7 mouse cellular contexts compared by ENCODE assay signal in the genomic region with DNA sequence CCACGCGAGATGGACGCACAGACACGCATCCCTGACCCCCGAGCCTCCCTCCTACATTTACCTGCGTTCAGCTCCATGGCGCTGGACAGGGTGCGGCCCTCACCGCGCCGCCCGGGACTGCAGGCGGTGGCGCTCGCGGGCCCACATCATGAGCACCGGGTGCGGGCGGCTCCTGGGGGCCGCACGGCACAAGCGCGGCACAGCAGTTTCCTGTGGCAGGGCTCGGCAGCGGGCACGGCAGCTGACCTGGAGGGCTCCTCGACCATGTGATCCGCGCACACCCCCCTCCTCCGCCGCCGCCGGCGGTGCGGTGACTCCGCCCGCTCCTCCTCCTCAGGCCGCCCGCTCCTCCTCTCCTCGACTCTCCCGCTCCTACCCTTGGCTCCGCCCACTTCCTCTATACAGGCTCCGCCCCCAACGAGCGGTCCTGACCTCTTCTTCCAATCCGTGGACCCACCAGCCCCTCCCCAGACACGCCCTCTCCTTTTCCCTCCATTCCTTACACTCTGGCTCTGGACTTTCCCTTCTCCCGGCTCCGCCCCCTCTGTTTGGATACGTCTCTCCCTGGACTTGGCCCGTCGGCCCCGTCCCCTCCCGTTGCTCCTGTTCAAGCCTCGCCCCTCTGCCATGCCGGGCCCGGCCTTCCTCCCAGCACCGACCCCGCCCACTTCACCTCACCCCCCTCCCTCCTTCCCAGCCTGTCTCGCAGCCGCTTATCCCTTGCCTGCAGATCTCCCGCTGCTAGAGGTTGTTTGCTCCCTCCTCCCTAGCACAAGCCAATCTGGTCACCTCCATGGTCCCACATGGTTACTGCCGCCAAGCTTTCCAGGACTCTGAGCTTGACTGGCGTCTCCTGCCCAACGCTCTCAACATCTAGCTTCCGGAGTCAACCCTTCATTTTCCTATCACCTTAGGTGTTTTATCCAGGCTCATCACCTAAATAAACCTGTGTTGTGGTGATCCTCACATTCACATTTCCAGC. TPM values are rescaled to one million over a fixed set of nuclear protein-coding genes. Genes with fewer than 3 reads are reported as not detected.
DNase-seq lines count a peak whose midpoint lies in the region; ATAC-seq lines count a peak whose summit lies in the region.

Nr1d2 (minus strand) TSS at position 378 of the 982 bp plus-strand sequence.

- H3K27ac ChIP-seq in embryonic facial prominence, embryonic 12.5 days, result peak within 1 kb of the TSS; percentile 88
- H3K27ac ChIP-seq in limb, embryonic 11.5 days (replicated peaks; ENCODE audit: low read depth, low read length), result peak within 1 kb of the TSS; percentile 69
- peak within 1 kb of the TSS; percentile 82 for H3K27ac ChIP-seq in midbrain, embryonic 14.5 days (replicated peaks; ENCODE audit: low read depth, low read length)

- peak within 1 kb of the TSS; percentile 66 for H3K9ac ChIP-seq in embryonic facial prominence, embryonic 12.5 days
- peak within 1 kb of the TSS; percentile 68 for H3K9ac ChIP-seq in limb, embryonic 11.5 days (ENCODE audit: low read length)
- peak within 1 kb of the TSS; percentile 54 for H3K9ac ChIP-seq in midbrain, embryonic 14.5 days (replicated peaks; ENCODE audit: low read length)

- H3K4me1 ChIP-seq in embryonic facial prominence, embryonic 12.5 days, result no peaks in the 10 kb centered on the region
- H3K4me1 ChIP-seq in limb, embryonic 11.5 days (ENCODE audit: control insufficient read depth, insufficient read depth, low read length), result no peaks in the 10 kb centered on the region
- H3K4me1 ChIP-seq in midbrain, embryonic 14.5 days (ENCODE audit: control insufficient read depth, insufficient read depth, low read length), result no peaks in the 10 kb centered on the region

- 1% methylated on average over 52 of the region's 66 CpGs for WGBS in embryonic facial prominence, embryonic 12.5 days
- WGBS in limb, embryonic 11.5 days, result under 1% methylated on average over 57 of the region's 66 CpGs
- under 1% methylated on average over 55 of the region's 66 CpGs for WGBS in midbrain, embryonic 14.5 days

- ATAC-seq in embryonic facial prominence, embryonic 12.5 days (ENCODE audit: insufficient number of reproducible peaks, insufficient read depth, low FRiP score, low TSS enrichment), result peak; percentile 96
- peak; percentile 95 for ATAC-seq in limb, embryonic 11.5 days (ENCODE audit: insufficient number of reproducible peaks, low FRiP score, low TSS enrichment, low read depth)
- peak; percentile 91 for ATAC-seq in midbrain, embryonic 14.5 days (ENCODE audit: low FRiP score, low TSS enrichment)

- no peaks in the 10 kb centered on the region for H3K9me3 ChIP-seq in embryonic facial prominence, embryonic 12.5 days
- no peaks in the 10 kb centered on the region; the same call in 1 of the 2 replicates for H3K9me3 ChIP-seq in limb, embryonic 11.5 days (ENCODE audit: control insufficient read depth, low read length)
- H3K9me3 ChIP-seq in midbrain, embryonic 14.5 days (ENCODE audit: control insufficient read depth, low read length), result no peaks in the 10 kb centered on the region

- no peaks in the 10 kb centered on the region for H3K27me3 ChIP-seq in embryonic facial prominence, embryonic 12.5 days
- no peaks in the 10 kb centered on the region for H3K27me3 ChIP-seq in limb, embryonic 11.5 days (ENCODE audit: control insufficient read depth, insufficient read depth, low read length)
- H3K27me3 ChIP-seq in midbrain, embryonic 14.5 days (ENCODE audit: control insufficient read depth, insufficient read depth, low read length), result no peaks in the 10 kb centered on the region

- H3K36me3 ChIP-seq in embryonic facial prominence, embryonic 12.5 days, result no peaks in the 10 kb centered on the region
- no peaks in the 10 kb centered on the region for H3K36me3 ChIP-seq in limb, embryonic 11.5 days (ENCODE audit: control insufficient read depth, insufficient read depth, low read length)
- H3K36me3 ChIP-seq in midbrain, embryonic 14.5 days (ENCODE audit: control insufficient read depth, insufficient read depth, low read length), result no peaks in the 10 kb centered on the region

- H3K4me3 ChIP-seq in embryonic facial prominence, embryonic 12.5 days, result peak within 1 kb of the TSS; percentile 84
- H3K4me3 ChIP-seq in limb, embryonic 11.5 days (ENCODE audit: low read depth, low read length), result peak within 1 kb of the TSS; percentile 75
- H3K4me3 ChIP-seq in midbrain, embryonic 14.5 days (replicated peaks; ENCODE audit: low read depth, low read length), result peak within 1 kb of the TSS; percentile 83

- DNase-seq in adrenal gland, postnatal 25 days, result peak; percentile 96
- DNase-seq in heart, adult 11 months, result peak; percentile 100
- peak; percentile 99 for DNase-seq in kidney, adult 18-20 months
- DNase-seq in limb, embryonic 11.5 days (ENCODE audit: low spot score), result peak; percentile 99
- peak; percentile 96 for DNase-seq in midbrain, embryonic 14.5 days
- DNase-seq in spleen, adult 18-20 months, result peak; percentile 95 to 96

- peak within 1 kb of the TSS; percentile 79 for H3K4me2 ChIP-seq in embryonic facial prominence, embryonic 12.5 days (replicated peaks)
- H3K4me2 ChIP-seq in limb, embryonic 11.5 days (ENCODE audit: low read depth, severe bottlenecking), result peak within 1 kb of the TSS; percentile 73
- peak within 1 kb of the TSS; percentile 79 for H3K4me2 ChIP-seq in midbrain, embryonic 14.5 days (ENCODE audit: low read length)

RNA-seq across cellular contexts. Expression of gene Nr1d2, which starts in this region (rescaled TPM):
- 98.2 and 125 TPM in 2 replicates for total RNA-seq in adrenal gland, postnatal 25 days (2021)
- polyA plus RNA-seq in embryonic facial prominence, embryonic 12.5 days (2016; fragmentation: Nextera tagmentation; extraction: Ambion mirVana), result 7.3 and 8.1 TPM in 2 replicates
- 5.4 and 5.6 TPM in 2 replicates for polyA plus RNA-seq in limb, embryonic 11.5 days (2014; fragmentation: Nextera tagmentation; extraction: Ambion mirVana)
- polyA plus RNA-seq in midbrain, embryonic 14.5 days (2014; fragmentation: Nextera tagmentation; extraction: Ambion mirVana), result 3.6 and 7.0 TPM in 2 replicates

Comparison
In these comparisons a context has a peak if more than half of its experiments do, and no peak if none do; other contexts are left out.
1. Peak in every context shown above with its lines: DNase-seq, ATAC-seq, H3K4me3 ChIP-seq and H3K27ac ChIP-seq.